21 mouse cellular contexts compared by ENCODE assay signal in genomic region chr13:11914682-11915081, GRCm38 (mm10).
DNase-seq lines count a peak whose midpoint lies in the region; TF ChIP-seq lines count a peak whose summit lies in the region.
"Had no signal": no experiment of that assay in that cellular context is flagged by ENCODE, and none has a peak within 500 bp of the region (broad histone marks: within the 10 kb centered on the region; RNA-seq: fewer than 3 reads in every experiment).

No protein-coding gene starts in this region.

- 0 out of 2 replicates have a peak overlapping the region, but pooled peaks have one; percentile 75 for H3K27ac ChIP-seq in cerebellum, adult 2 months (ENCODE audit: insufficient read depth, low read length)
- peak overlapping the region; percentile 36; the same call in 1 of the 2 replicates for H3K27ac ChIP-seq in layer of hippocampus, adult 2 months
- H3K27ac ChIP-seq in forebrain, embryonic 10.5 days: no peak overlapping the region
- H3K27ac ChIP-seq: embryonic facial prominence, embryonic 10.5 days; embryonic facial prominence, embryonic 12.5 days; forebrain, embryonic 12.5 days had no signal

- DNase-seq in cerebellum, adult 2 months: no peak
- no peak for DNase-seq in cerebellum, adult 11-12 months
- no peak for DNase-seq in layer of hippocampus, adult 2 months (ENCODE audit: low spot score in 2 of 2)
- DNase-seq in layer of hippocampus, adult 18-20 months (ENCODE audit: low spot score in 2 of 2): no peak
- peak; percentile 37 for DNase-seq in right cerebral cortex, adult 18-20 months
- DNase-seq in right cerebral cortex, adult 2 months (ENCODE audit: low spot score in 2 of 2): no peak
- no peak for DNase-seq in forebrain, embryonic 10.5 days (ENCODE audit: extremely low spot score, low spot score)
- DNase-seq: adrenal gland, adult 8-10 months; adrenal gland, postnatal 14 days; adrenal gland, postnatal 36 days; B cell, adult 2 months; cerebellum, adult 11 months; cerebellum, adult 8-10 months; cerebellum, postnatal 10 days; cerebellum, postnatal 25 days had no signal

- TF ChIP-seq POLR2A in cerebellum, adult 2 months (IDR thresholded peaks at IDR 0.05; ENCODE audit: borderline replicate concordance, insufficient read depth, low read length): no peak

- no peak for TF ChIP-seq CTCF in cerebellum, adult 2 months (IDR thresholded peaks at IDR 0.05; ENCODE audit: borderline replicate concordance, insufficient read depth, low read depth, low read length)
- TF ChIP-seq CTCF in layer of hippocampus, adult 2 months (conservative IDR thresholded peaks at IDR 0.05): no peak

- WGBS in cerebellum, adult 2 months: 62% methylated on average over 3 of the region's 3 CpGs
- 85% methylated on average over 3 of the region's 3 CpGs for WGBS in forebrain, embryonic 10.5 days

- peaks cover 8% of the 10 kb centered on the region for H3K4me1 ChIP-seq in cerebellum, adult 2 months (ENCODE audit: control insufficient read depth, insufficient read depth, low read length)
- H3K4me1 ChIP-seq in forebrain, embryonic 10.5 days: no peaks in the 10 kb centered on the region
- H3K4me1 ChIP-seq: embryonic facial prominence, embryonic 10.5 days; embryonic facial prominence, embryonic 12.5 days; forebrain, embryonic 12.5 days had no signal

- no peaks in the 10 kb centered on the region for H3K36me3 ChIP-seq in forebrain, embryonic 10.5 days (replicated peaks)
- H3K36me3 ChIP-seq: embryonic facial prominence, embryonic 10.5 days; embryonic facial prominence, embryonic 12.5 days; forebrain, embryonic 12.5 days; G1E had no signal

- H3K27me3 ChIP-seq in cerebellum, adult 2 months (ENCODE audit: control insufficient read depth, insufficient read depth, low read length): no peaks in the 10 kb centered on the region
- no peaks in the 10 kb centered on the region for H3K27me3 ChIP-seq in forebrain, embryonic 10.5 days (ENCODE audit: poor library complexity, severe bottlenecking)
- H3K27me3 ChIP-seq: CH12.LX; embryonic facial prominence, embryonic 12.5 days; forebrain, embryonic 12.5 days; Patski had no signal

- no peak overlapping the region for H3K4me3 ChIP-seq in cerebellum, adult 2 months (replicated peaks; ENCODE audit: insufficient read depth, low read depth, low read length)
- H3K4me3 ChIP-seq in layer of hippocampus, adult 2 months: no peak overlapping the region
- no peak overlapping the region for H3K4me3 ChIP-seq in forebrain, embryonic 10.5 days
- H3K4me3 ChIP-seq: embryonic facial prominence, embryonic 10.5 days; embryonic facial prominence, embryonic 12.5 days; forebrain, embryonic 12.5 days had no signal

- no peaks in the 10 kb centered on the region for H3K9me3 ChIP-seq in forebrain, embryonic 10.5 days
- H3K9me3 ChIP-seq: embryonic facial prominence, embryonic 10.5 days; embryonic facial prominence, embryonic 12.5 days; forebrain, embryonic 12.5 days; G1E had no signal
